Mouse (Mus musculus) CD8-positive naive resting alpha-beta T cell, adult 2 months (primary cell): Measurements from ENCODE around the gene Swt1.
"Not testable (repeated sequence)": the region's sequence is repeated elsewhere in the genome, so short reads cannot be mapped to it uniquely, and the experiment has no call there.

Source experiments
- DNase-seq, 2 experiments: peaks; one replicate each; pipeline ENCODE4 v3.0.0; 2022; ENCODE audit warnings: low read depth in 2 of 2, low spot score in 2 of 2

The Swt1 gene

GRCm38 (mm10) chr1:151367721-151368324 lies 60.4 kb downstream of the Swt1 start:
- DNase-seq = no peak

GRCm38 (mm10) chr1:151366944-151367605 lies 61.2 kb downstream of the Swt1 start:
- DNase-seq = no peak

GRCm38 (mm10) chr1:151359374-151359773 lies 68.9 kb downstream of the Swt1 start:
- DNase-seq = no peak

- no peak for DNase-seq
Observed at GRCm38 (mm10) chr1:151355994-151356393, 72.3 kb downstream of the Swt1 start.

GRCm38 (mm10) chr1:151352911-151353310 lies 75.3 kb downstream of the Swt1 start:
- peak; percentile 39 to 58 for DNase-seq

GRCm38 (mm10) chr1:151348293-151348692 lies 80.0 kb downstream of the Swt1 start:
- not testable (repeated sequence) for DNase-seq

- DNase-seq = no peak
Observed at GRCm38 (mm10) chr1:151346681-151347127, 81.6 kb downstream of the Swt1 start.

GRCm38 (mm10) chr1:151345863-151346195 lies 82.4 kb downstream of the Swt1 start:
- no peak for DNase-seq

GRCm38 (mm10) chr1:151345109-151345862 lies 83.0 kb downstream of the Swt1 start:
- peak; percentile 81 to 86 for DNase-seq

GRCm38 (mm10) chr1:151344283-151345108 lies 83.8 kb downstream of the Swt1 start, which contains the start of gene Ivns1abp:
Gene Ivns1abp, plus strand, starts transcription at chr1:151344477.
- DNase-seq = peak; percentile 95

GRCm38 (mm10) chr1:151343571-151344282 lies 84.5 kb downstream of the Swt1 start:
- peak; percentile 8 to 16 for DNase-seq

- no peak for DNase-seq
Observed at GRCm38 (mm10) chr1:151342968-151343367, 85.3 kb downstream of the Swt1 start.

- DNase-seq = no peak
Observed at GRCm38 (mm10) chr1:151342311-151342710, 85.9 kb downstream of the Swt1 start.

- no peak for DNase-seq
Observed at GRCm38 (mm10) chr1:151341321-151342044, 86.8 kb downstream of the Swt1 start.

- DNase-seq = no peak
Observed at GRCm38 (mm10) chr1:151338941-151339340, 89.3 kb downstream of the Swt1 start.

- DNase-seq = no peak
Observed at GRCm38 (mm10) chr1:151338234-151338633, 90.0 kb downstream of the Swt1 start.

- no peak for DNase-seq
Observed at GRCm38 (mm10) chr1:151332819-151333218, 95.4 kb downstream of the Swt1 start.

- no peak for DNase-seq
Observed at GRCm38 (mm10) chr1:151329601-151330000, 98.7 kb downstream of the Swt1 start.

- no peak for DNase-seq
Observed at GRCm38 (mm10) chr1:151328341-151329097, 99.7 kb downstream of the Swt1 start.
